Mouse (Mus musculus): ENCODE measurements at regions not wholly inside any gene's neighbourhood (a gene's known extent, or its start where the extent isn't known, plus 50 kb on each side); places are given as distances from the start of the nearest gene placed in this dataset.

- no peak for TF ChIP-seq CTCF (IDR thresholded peaks at IDR 0.05; ENCODE audit: borderline replicate concordance, insufficient read depth, low read length)
- no peak for TF ChIP-seq POLR2A (IDR thresholded peaks at IDR 0.05; ENCODE audit: low read depth, low read length)
Observed at GRCm38 (mm10) chr11:113089637-113090351, 307.8 kb downstream of the Sox9 start.

All from embryonic fibroblast, embryonic 13.5 days (primary cell).